Mouse (Mus musculus) layer of hippocampus, adult 2 months (tissue): ENCODE results near the gene Ankfn1. TPM values are rescaled to one million over a fixed set of nuclear protein-coding genes. Genes with fewer than 3 reads are reported as not detected.

Experiments used
- DNase-seq, 2 experiments: peaks; one replicate each; pipeline ENCODE4 v3.0.0; 2022; ENCODE audit warnings: low spot score in 2 of 2
- H3K27ac ChIP-seq: fragments of 200-600 bp; 2 replicates; pipeline ENCODE4 v1.8.1; 2022
- H3K4me3 ChIP-seq: fragments of 200-600 bp; 2 replicates; pipeline ENCODE4 v1.8.1; 2022; ENCODE audit warnings: mild to moderate bottlenecking
- CTCF ChIP-seq: fragments of 200-600 bp; conservative IDR thresholded peaks from 2 replicates; pipeline ENCODE4 v1.8.1; 2022; ENCODE audit warnings: antibody characterized with exemption, mild to moderate bottlenecking, moderate library complexity
- total RNA-seq, 2 experiments: library from RNA; stranded (reverse); gene quantifications; 2 replicates each; pipeline ENCODE4 v1.2.3; 2021

The Ankfn1 gene
- total RNA-seq, 2 experiments from 2014 or later = 1.1 to 1.2 TPM

DNA sequence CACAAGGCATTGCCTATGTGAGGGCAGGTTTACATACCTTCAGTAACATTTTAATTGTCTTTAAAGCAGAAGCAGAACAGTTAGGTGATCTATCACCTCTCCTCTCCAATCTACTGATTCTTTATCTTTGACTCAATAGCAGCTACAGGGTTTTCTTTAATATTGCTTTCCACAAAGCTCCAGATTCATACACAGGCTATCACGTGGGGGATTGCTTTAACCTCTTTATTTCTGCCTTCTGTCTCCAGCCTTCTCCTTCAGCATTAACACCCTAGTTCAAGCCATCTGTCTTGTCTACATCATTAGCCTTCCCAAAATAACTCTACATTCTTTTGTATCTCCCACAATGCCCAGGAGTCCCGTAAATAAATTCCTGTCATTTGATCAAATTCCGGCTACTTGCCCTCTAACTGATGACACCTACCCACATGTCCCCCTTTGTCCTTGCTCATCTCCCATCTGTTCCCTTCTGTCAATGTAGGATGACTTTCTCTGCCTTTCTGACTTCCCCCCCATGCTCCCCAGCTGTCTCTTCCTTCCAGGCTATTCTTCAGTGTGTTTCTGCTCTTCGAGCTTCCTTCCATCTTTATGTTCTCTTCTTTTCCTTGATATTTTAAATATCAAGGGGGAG lies 249.5 kb downstream of the Ankfn1 start:
- H3K4me3 ChIP-seq = no peak overlapping the region
- TF ChIP-seq CTCF = no peak
- no peak for DNase-seq
- H3K27ac ChIP-seq = no peak overlapping the region

DNA sequence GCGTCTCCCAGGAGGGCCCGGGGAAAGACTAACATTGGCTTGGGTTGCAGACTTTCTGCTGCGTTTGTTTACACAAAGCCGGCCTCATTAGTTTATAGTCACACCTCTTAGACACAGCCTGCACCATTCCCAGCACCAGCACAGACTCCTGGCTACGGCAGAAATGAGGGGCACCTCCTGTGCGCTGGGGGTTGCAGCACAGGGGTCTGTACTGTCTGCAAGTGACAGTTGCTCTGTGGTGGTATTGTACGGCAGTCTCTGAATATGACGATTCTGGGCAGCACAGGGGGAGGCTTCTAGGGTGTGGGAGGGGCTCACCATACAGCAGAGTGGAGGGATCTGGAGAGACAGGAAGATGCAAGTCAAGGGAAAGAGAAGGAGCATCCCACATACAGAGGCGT lies 262.0 kb downstream of the Ankfn1 start:
- DNase-seq = no peak
- Histone ChIP-seq H3K4me3 (no peak overlapping the region), H3K27ac (no peak overlapping the region)
- no peak for TF ChIP-seq CTCF

DNA sequence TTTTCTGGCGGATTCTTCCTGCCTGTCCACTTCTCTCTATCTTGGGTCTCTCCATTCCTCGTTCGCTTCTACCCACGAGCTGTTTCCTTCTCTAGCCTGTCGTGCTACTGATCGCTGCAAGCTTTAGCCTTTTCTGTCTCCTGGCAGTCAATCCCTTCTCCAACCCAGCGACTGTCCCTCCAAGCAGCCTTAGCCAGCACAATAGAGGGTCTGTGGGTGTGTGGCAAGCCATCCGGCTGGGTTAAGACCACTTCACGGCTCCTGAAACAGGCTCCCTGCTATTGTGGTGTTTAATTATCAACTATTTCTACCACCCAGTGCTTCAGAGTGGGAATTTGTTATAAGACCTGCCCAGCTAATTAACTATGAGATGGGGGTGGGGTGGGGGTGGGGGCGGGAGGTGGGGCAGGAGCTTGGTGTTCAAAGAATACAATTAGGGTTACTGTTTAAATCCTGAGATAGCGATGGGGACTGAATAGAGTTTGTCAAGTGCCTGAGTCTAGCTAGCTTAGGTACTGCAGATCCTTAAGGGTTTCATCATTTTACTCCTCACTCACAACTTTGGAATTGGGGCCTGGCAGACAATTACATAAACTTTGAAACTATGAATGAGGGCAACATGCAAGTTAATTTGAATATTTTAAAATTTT lies 268.7 kb downstream of the Ankfn1 start:
- H3K4me3 ChIP-seq = no peak overlapping the region
- no peak for DNase-seq
- no peak for TF ChIP-seq CTCF
- no peak overlapping the region for H3K27ac ChIP-seq

DNA sequence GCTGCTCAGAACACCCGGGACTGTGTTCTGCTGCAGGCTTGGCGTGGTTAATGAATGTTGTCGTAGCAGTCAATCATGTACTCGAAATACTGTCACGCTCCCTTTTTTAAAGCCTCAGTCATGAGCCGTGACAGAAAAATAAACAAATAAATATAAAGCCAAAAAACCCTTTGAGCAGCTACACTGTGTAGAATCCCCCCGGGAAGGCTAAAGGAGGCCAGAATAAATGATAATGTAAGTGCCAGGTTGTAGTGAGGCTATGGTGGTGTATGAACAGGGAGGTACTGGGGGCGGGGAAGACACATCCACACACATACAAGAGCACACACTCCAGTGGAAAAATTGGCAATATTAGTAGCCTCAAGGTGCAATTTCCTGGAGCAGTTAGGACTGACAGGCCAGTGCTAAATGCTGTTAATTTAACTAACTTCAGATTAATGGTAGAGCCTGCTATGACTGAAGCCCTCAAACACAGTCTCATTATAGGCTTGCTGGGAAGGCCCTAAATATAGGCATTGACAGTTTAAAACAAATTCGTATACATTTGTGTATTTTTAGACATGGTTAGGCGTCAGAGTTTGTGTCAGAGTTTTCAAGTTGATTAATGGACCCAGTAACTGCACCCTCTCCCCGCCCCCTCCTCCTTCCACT lies 270.7 kb downstream of the Ankfn1 start:
- H3K27ac ChIP-seq = no peak overlapping the region
- TF ChIP-seq CTCF = no peak
- H3K4me3 ChIP-seq = no peak overlapping the region
- DNase-seq = no peak

DNA sequence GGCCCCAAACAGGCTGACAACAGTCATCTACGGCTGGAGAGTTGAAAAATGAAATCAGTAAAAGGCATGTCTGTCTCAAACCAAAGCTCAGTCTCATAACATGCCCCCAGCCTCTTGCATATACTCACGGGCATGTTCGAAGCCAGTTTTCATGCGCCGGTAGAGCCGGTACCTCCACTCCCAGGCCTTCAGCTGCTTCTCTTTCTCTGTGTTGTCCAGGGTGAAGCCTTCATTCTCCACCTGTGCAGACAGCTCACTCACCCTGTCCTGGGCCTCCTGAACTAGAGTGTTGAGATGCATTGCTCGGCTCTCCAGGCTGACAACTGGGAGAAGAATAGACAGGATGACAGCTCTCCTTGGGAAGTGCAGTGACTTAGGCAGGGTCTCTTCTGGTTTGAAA lies 272.4 kb downstream of the Ankfn1 start:
- no peak overlapping the region for H3K4me3 ChIP-seq
- no peak overlapping the region for H3K27ac ChIP-seq
- no peak for TF ChIP-seq CTCF
- no peak for DNase-seq

DNA sequence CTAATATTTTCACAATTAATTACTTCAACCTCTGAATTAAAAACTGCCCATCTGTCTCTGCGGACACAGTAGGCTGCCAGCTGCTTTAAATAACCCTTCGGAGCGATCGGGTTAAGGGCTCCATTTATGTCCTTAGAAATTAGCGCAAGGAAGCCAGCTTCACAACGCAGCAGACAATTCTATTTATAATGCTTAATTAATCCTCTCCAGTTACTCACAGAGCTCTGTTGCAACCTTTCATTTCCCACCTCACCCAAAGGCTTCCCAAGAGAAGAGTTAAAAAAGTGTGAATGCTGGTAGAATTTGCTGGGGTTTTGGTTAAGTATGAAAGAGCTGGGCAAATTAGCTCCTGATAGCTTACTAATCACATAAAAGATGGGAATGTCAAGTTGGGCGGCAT lies 275.7 kb downstream of the Ankfn1 start:
- DNase-seq = no peak
- Histone ChIP-seq H3K27ac (no peak overlapping the region), H3K4me3 (no peak overlapping the region)
- TF ChIP-seq CTCF = no peak

DNA sequence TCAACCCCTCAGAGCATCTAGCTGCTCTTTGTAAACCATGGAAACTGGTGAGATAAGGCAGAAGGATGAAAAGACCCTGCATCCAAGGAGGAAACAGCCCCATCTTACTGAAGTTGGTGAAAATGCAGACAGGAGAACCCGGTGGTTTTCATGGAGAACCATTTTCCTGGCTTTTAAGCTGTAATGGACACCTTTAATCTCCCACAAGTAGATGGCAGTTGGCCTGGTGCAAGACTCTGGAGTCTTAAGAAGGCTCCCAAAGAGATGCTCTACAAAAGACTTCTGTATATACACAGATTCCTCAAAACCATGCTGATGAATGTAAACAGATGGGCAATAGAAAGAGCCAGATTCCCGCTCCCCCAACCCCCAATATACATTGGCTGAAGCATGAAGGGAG lies 276.5 kb downstream of the Ankfn1 start:
- no peak for DNase-seq
- no peak overlapping the region for H3K27ac ChIP-seq
- H3K4me3 ChIP-seq = no peak overlapping the region
- TF ChIP-seq CTCF = no peak

DNA sequence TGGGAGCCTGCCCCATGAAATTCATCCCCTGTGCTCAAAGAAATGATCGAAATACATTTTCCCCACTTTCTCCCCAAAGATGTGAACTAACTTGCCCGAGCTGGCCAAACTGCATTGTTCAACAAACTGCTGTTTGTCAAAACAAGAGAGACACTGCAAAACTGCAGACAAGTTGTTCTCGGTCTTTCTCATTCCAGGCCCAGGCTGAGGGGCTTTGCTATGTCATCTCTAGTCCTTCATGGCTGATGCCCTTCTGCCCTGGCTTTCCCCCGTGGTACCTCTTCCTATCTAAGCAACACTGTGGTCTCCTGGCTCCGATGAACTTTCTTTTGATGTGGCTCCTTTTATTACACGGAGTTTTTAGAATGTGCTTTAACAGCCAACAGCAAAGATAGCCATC lies 296.4 kb downstream of the Ankfn1 start:
- Histone ChIP-seq H3K4me3 (no peak overlapping the region), H3K27ac (no peak overlapping the region)
- no peak for TF ChIP-seq CTCF
- DNase-seq = no peak

DNA sequence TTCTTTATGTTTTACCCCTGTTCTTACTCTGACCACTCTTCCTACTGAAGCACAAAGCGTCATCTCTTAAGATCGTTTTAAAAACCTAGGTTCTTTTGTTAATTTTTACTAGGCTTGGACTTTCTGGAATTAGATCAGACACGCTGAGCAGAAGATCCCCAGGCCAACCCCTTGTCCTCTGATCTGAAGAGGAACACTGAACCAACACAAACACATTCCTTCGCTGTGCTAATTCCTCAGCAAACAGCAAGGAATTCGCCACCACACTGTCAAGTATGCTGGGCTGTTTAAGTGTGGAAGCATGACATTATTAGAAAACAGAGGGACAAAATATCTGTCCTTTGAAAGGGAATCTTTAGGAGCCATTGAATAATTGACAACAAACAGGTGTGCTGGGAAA lies 300.5 kb downstream of the Ankfn1 start:
- no peak overlapping the region for H3K27ac ChIP-seq
- TF ChIP-seq CTCF = no peak
- H3K4me3 ChIP-seq = no peak overlapping the region
- DNase-seq = no peak

DNA sequence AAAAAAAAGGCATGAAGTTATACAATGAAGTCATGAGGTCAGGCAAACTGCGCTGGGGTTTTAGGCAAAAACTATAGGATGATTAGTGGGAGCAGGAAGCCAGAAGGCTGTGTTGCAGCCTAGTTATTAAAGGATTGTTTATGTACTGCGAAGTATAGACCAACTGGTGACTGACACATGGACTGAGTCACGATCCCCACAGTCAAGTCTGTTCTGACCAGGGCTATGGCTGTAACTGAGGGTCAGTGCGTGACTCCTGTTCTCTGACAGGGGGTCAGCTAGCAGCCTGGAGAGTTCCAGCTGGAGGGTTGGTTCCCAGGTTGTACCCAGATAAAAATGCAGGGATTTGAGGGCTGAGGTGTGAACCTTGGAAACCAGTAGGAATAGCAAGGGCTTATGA lies 301.4 kb downstream of the Ankfn1 start:
- no peak overlapping the region for H3K4me3 ChIP-seq
- no peak for TF ChIP-seq CTCF
- no peak overlapping the region for H3K27ac ChIP-seq
- no peak for DNase-seq

DNA sequence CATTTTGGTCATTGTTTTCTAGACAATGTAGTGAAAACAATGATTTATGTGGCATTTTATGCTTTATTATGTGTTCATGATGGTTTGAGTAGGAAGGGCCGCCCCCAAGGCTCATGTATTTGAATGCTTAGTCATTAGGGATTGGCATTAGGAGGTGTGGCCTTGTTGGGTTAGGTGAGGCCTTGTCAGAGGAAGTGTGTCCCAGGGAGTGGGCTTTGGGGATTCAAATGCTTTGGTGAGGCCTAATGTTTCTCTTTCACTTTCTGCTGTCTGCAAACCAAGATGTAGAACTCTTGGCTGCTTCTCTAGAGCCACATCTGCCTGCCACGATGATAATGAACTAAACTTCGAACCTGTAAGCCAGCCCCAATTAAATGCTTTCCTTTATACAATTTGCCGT lies 304.6 kb downstream of the Ankfn1 start:
- no peak for DNase-seq
- H3K4me3 ChIP-seq = no peak overlapping the region
- TF ChIP-seq CTCF = no peak
- no peak overlapping the region for H3K27ac ChIP-seq

DNA sequence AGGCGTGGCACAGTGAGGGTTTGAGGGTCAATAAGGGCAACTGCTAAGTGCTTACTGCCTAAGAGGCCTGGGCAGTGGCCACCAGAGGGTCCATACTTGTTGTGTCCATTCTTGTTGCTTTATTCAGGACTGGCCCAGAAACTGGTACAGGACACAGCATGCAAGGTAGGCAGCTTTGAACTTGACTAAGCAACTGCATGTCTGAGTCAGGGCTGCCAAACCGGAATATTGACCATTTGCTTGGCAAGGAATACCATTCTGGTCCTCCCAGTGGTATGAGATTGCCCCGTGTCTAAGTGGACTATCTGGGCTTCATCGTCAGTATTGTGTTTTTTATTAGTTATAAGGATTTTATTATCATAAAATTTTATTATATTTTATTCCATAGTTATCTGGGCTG lies 312.1 kb downstream of the Ankfn1 start:
- H3K4me3 ChIP-seq = no peak overlapping the region
- TF ChIP-seq CTCF = no peak
- DNase-seq = no peak
- H3K27ac ChIP-seq = no peak overlapping the region

DNA sequence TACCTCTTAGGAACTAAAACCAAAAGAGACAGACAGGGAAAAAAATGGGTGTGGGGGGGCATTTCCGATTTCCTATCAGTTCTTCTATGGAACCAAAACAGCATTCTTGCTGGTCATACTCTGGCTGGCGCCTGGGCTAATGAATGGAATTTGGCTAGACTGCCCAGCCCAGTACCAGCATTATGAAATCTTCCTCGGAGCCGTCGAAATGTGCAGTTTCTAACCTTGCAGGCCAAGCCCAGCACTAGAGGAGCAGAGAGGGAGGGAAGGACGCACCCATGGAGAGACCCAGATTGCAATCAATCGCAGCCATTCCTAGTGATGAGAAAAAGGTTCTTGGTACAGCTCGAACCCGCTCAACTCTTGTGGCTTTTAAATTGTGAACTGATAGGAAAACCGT lies 315.2 kb downstream of the Ankfn1 start:
- no peak for TF ChIP-seq CTCF
- Histone ChIP-seq H3K4me3 (no peak overlapping the region), H3K27ac (no peak overlapping the region)
- DNase-seq = no peak

DNA sequence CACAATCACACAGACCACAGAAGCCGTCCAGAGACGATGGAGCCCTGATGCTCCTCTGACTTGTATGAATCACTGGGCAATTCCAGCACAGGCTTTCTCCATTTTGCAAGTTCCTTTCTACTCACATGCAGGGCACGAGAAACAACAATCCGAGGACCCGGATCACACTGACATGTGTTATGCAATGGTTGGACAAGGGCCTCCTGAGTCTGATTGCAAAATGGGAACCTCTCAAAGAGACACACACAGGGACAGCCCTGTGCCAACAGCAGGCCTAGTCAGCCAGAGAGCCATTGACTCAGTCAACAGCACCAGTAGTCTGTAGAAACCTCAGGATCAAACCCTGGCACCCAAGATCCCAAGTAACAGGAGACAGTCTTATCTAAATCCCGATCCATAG lies 318.0 kb downstream of the Ankfn1 start:
- no peak overlapping the region for H3K27ac ChIP-seq
- no peak for TF ChIP-seq CTCF
- no peak overlapping the region for H3K4me3 ChIP-seq
- no peak for DNase-seq
